Mouse (Mus musculus): ENCODE measurements around the gene Farsa.

Farsa gene

GRCm38 (mm10) chr8:84909949-84910348 lies 53.2 kb downstream of the Farsa start:
- peak; percentile 31 to 70 for DNase-seq (ENCODE audit: low spot score in 2 of 2)

GRCm38 (mm10) chr8:84910551-84910950 lies 53.8 kb downstream of the Farsa start:
- DNase-seq (ENCODE audit: low spot score in 2 of 2): peak in 1 of 2 experiments; percentile 13

GRCm38 (mm10) chr8:84911854-84912253 lies 55.1 kb downstream of the Farsa start:
- no peak for DNase-seq (ENCODE audit: low spot score in 2 of 2)

GRCm38 (mm10) chr8:84912391-84912790 lies 55.6 kb downstream of the Farsa start:
- DNase-seq (ENCODE audit: low spot score in 2 of 2): peak; percentile 31 to 73

GRCm38 (mm10) chr8:84912895-84913501 lies 56.2 kb downstream of the Farsa start:
- peak; percentile 82 to 91 for DNase-seq (ENCODE audit: low spot score in 2 of 2)

GRCm38 (mm10) chr8:84913502-84913900 lies 56.7 kb downstream of the Farsa start:
- DNase-seq (ENCODE audit: low spot score in 2 of 2): peak in 1 of 2 experiments; percentile 17

- peak; percentile 62 to 83 for DNase-seq (ENCODE audit: low spot score in 2 of 2)
Measured at GRCm38 (mm10) chr8:84913960-84914359, 57.2 kb downstream of the Farsa start.

- DNase-seq (ENCODE audit: low spot score in 2 of 2): no peak
Measured at GRCm38 (mm10) chr8:84915269-84915668, 58.5 kb downstream of the Farsa start.

- no peak for DNase-seq (ENCODE audit: low spot score in 2 of 2)
Measured at GRCm38 (mm10) chr8:84917781-84918180, 61.0 kb downstream of the Farsa start.

GRCm38 (mm10) chr8:84918646-84919045 lies 61.9 kb downstream of the Farsa start:
- no peak for DNase-seq (ENCODE audit: low spot score in 2 of 2)
